Mouse (Mus musculus) layer of hippocampus, adult 9-10 months (tissue): ENCODE data around the gene Gm6614.
"Not testable (repeated sequence)": the region's sequence is repeated elsewhere in the genome, so short reads cannot be mapped to it uniquely, and the experiment has no call there.

Experiments
- DNase-seq: peaks from one replicate; pipeline ENCODE4 v3.0.0; 2022; ENCODE audit warnings: low spot score

The Gm6614 gene

DNA sequence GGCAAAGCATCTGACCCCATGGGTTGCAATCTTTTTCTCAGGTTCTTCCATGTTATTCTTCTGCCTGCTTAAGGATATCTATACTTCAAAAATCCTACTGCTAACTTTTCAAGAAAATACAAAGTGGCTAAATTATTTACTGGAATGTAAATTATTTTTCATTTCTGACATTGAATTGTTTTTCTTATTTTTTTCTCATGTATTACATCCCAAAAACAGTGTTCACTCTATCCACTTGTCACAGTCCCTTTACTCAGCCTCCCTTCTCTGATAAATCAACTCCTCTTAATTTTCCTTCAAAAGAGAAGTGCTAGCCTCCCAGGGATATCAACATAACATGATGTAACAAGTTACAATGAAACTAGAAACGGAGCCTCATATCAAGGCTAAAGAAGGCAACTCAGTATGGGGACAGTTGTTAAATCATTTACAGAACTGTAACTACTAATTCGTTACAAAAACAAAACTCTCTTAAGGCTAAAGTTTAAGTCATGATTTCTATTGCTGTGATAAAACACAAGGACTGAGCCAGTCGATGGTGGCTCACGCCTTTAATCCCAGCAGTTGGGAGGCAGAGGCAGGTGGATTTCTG, at the start of gene Gm6614:
TSS of gene Gm6614 (minus strand) at position 51 of the 592 bp plus-strand sequence.
- DNase-seq: no peak

DNA sequence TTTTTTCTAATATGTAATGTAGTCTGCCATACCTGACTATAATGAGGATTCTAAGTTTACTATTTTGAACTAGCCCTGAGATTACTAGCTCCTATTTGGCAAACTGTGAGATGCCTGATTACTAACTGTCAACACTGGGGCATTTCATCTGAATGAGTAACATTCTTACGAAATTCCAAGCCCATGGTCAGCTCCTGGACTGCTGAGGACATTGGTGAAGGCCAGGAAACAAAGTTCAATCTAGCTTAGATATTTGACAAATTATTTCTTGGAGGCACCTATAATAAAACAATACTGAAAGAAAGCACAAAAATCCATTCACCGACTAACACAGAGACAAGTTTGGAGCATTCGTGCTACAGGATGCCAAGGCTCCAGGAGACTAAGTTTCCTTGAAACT, 47.1 kb upstream of the Gm6614 start:
- not testable (repeated sequence) for DNase-seq

DNA sequence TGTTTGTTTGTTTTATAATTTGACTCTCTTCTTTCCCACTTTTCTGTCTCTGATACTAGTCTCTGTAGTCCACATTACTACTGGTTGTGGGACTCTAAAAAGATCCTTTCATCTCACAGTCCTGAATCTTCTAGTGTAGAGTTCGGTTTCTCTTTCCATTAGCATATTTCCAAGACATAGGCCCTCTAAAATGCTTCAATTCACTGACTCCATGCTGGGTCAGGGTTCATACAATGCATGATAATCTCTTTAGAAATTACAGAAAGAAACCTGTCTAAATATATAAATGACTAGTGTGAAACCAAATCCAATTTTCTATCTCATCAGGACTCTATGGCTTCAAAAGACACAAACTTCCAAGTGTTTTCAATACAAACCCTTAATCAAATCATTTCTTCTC, 36.5 kb upstream of the Gm6614 start:
- no peak for DNase-seq

DNA sequence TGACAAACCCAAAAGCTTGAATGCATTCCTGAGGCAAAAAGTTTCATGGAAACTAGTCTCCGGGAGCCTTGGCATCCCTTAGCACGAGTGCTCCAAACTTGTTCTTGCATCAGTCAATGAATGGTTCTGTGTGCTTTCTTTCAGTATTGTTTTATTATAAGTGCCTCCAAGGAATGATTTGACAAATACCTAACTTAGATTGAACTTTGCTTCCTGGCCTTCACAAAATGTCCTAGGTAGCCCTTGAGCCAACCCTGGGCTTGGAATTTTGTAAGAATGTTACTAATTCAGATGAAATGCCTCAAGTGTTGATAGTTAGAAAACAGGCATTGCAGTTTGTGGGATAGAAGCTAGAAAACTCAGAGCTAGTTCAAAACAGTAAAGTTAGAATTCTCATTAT, 34.5 kb upstream of the Gm6614 start:
- DNase-seq: no peak

DNA sequence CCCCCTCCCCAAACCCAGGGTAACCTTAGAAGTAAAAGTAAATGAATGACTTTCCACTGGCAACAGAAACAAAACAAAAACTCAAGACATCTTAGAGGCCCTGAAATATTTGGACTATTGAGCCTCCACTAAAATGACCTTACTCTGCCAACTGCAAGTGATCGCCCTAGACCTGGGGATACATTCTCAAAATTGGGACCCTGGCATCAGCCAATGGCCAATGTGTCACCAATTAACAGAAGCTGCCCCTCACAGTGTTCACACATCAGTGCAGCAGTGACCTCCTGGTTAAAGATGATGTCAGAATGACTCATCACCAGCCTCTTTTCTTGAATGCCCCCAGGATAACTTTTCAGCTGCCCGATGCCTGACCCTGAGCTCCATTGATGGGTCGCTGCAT, 30.7 kb upstream of the Gm6614 start:
- no peak for DNase-seq

DNA sequence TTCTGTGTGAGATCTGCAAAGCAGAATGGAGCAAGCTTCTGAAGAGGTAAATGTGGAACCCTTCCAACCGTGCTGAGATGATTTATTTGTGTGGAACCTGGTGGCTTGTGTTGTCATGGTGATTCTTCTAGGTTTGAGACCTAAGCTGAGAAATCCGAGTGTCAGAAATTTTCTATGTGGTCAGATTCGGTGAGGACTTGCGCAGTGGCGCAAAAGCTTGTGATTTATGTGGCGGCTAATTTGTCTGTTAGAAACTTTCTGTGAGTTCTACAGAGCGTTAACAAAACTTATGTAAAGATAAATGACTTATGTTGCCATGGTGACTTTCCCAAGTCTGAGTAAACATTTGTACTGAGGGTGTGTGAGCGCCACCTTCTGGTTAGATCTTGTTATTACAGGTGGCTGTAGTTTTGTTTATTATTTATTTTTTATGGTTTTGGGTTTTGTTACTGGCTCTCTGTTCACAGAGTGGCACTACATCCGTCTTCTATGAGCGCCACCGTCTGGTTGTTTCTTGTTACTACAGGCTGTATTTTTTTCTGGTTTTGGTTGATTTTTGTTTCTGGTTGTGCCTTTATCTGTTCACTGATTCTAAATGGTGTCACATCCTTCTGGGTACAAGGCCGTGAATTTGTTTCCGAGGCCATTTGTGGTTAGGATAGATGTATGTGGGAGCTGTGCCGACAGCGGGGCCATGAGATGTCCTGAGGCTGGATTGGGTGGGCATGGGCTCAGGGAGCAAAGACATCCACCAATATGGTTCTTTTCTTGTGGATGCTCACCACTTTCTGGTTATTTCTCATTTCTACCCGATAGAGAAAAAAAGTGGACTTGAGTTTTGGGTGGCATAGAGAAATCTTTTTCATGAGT, 29.3 kb upstream of the Gm6614 start:
- peak; percentile 30 for DNase-seq

DNA sequence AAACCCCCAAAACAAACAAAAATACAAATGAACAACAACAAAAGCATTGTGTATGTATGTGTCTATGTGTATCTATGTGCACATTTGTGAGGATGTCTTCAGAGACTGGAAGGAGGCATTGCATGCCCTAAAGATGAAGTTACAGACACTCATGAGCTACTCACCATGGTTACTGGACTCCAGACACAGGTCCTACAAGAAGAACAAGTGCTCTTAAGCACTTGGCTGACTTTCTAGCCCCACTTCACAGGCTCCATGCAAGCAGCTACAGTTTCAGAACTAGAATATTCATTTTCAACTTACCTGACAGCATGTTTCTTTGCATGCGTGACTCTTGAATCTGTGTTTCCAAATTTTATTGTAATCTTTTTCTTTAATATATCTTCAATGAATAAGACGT, 24.6 kb upstream of the Gm6614 start:
- DNase-seq: no peak

DNA sequence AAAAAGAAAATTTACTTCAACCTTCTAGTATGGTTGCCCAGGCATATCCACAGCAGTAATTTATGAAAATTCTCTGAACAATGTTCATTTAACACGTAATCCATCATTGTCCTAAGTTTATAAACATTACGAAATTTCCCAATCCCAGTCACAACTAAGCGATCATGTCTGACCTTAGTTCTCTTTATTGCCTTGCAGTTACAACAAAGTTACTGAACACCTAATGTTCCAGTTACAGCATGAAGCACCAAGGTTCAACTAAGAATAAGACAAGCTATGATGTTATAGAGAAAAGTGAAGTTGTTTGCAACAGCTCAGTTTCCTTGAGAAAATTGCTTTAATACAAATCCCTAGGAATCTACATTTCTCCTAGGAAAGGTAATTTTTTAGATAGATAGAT, 10.5 kb upstream of the Gm6614 start:
- DNase-seq: no peak

DNA sequence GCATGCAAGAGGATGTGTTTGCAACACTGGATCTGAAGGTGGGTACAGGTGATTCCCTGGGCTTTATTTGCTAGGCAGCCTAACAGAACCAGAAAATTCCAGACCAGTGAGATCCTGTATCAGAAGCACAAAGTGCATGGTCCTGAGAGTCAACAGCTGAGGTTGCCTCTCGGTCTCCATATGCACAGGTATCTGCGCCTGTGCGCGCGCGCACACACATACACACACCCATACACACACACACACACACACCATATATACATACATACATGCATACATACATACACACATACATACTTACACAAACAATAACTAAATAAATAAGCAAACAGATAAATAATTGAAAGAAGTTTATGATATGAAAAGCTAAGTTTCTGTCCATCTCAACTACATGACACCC, 24.4 kb downstream of the Gm6614 start:
- DNase-seq: no peak

DNA sequence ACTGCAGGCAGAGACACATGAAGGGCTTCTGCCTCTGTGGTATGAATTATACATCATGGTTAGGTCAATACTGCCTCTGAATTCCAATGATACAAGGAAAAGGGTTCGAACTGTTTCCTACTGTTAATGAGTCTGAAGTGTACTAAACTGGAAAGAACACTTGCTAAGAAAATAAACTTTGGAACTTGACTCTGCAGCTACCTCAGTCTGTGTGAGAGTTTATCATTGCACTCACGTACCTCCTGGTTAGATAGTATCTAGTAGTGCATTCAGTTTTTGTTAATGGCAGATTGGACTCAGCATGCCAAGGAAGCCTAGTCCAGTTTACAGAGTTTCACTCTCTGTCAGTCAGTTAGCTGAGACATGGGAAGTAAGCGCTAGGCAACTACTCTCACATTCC, 26.6 kb downstream of the Gm6614 start:
- DNase-seq: no peak

DNA sequence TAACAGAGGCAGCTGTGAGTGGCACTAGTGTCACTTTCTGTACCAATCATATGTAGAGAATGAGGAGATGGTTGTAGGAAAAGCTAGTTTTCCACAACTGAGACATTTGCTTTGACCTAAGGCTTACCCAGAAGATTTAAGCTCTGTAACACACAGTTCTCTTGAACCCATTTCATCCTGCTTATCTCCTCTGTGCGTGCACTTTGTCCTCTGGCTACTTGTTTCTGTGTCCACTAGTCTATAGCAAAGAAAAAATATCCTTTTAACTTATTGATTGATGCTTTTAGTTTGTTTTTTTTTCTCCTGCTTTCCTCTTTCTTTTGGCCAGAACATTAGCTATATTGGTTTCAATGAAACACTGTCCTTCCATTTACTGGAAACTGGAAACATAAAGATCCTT, 48.8 kb downstream of the Gm6614 start:
- DNase-seq: no peak

DNA sequence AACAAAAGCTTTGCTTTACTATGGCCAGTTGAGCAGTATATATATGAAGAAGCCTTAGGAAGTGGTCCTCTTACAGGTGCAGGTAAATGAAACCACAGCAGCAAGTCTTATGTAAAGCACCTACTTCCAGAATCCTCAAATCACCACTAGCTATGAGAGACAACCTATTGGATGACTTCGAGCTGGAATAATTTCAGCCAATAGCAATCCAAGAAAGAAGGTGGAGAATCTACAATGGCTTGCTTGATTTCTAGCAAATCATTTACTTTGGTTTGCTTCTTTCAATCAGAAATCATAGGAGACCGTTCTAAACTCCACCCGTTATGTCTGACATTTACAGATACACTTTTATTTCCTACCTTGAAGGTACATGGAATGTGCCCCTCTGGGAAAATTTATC, 49.4 kb downstream of the Gm6614 start:
- DNase-seq: no peak

DNA sequence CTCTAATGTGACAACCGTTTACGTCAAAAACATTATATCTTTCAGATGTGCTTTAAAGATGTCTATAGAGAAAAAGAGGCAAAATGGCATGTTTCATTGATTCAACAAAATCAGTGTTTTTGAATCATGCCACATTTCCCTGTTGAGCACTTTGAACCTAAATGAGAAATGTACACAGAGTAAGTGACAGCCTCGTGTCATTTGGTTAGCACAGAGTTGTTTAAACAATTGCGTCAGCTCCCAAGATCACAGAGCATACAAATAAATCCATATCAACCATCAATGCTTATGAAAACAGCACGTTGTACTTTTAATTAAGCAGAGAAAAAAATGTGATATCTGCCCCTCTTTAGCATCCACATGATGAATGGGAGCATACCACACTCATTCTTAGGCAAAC, 50.7 kb downstream of the Gm6614 start:
- DNase-seq: no peak

DNA sequence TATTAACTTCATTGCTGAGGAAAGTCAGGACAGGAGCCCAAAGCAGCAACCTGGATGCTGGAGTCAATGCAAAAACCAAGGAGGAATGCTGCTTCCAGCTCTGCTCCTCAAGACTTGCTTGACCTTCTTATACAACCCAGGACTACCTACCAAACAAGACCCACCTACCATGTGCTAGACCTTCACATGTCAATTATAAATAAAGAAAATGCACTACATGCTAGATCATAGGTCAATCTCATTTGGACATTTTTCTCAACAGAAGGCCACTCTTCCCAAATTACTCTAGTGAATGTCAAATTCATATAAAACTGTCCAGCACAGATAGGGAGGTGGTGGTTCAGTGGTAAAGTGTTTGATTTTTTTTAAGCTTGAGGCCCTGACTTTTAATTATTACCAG, 64.4 kb downstream of the Gm6614 start, which contains the start of gene Slco1a1:
TSS of gene Slco1a1 (minus strand) at position 101 of the 400 bp plus-strand sequence.
- DNase-seq: no peak

DNA sequence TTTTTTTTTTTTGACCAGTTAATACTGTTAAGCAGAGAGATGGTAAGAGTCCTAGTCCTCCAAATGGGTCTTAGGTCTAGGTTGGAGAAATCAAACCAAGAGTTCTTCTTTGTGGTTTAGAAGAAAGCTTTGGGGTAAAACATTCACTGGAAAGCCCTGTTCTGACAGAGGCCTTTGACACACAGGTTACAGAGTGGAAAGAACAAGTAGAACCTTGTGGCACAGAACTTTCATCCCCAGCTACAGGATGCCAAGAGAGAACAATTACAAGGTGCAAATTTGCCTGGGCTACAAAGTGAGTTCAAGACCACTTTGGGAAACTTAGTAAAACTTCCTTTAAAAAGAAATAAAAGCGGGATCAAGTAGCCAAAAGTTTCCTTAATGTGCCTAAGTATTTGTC, 70.8 kb downstream of the Gm6614 start:
- DNase-seq: no peak
